20 mouse cellular contexts compared by ENCODE assay signal in genomic region chr5:92880393-92880792, GRCm38 (mm10).
DNase-seq lines count a peak whose midpoint lies in the region; ATAC-seq lines count a peak whose summit lies in the region.
"Had no signal": no experiment of that assay in that cellular context is flagged by ENCODE, and none has a peak within 500 bp of the region (broad histone marks: within the 10 kb centered on the region; RNA-seq: fewer than 3 reads in every experiment).

No protein-coding gene starts in this region.

- no peak overlapping the region for H3K4me3 ChIP-seq in intestine, embryonic 14.5 days (ENCODE audit: low read depth, low read length)
- H3K4me3 ChIP-seq in stomach, embryonic 14.5 days (ENCODE audit: low read depth, low read length) = no peak overlapping the region
- H3K4me3 ChIP-seq in forebrain, embryonic 15.5 days = no peak overlapping the region
- H3K4me3 ChIP-seq: forebrain, embryonic 10.5 days; kidney, embryonic 15.5 days; midbrain, embryonic 12.5 days had no signal

- H3K4me1 ChIP-seq in intestine, embryonic 14.5 days (replicated peaks; ENCODE audit: control insufficient read depth, insufficient read depth, low read length) = peaks cover 3% of the 10 kb centered on the region
- H3K4me1 ChIP-seq in stomach, embryonic 14.5 days (ENCODE audit: control insufficient read depth, insufficient read depth, low read length) = 0 out of 2 replicates have a peak, but pooled peaks cover 3% of the 10 kb centered on the region
- H3K4me1 ChIP-seq in forebrain, embryonic 15.5 days = no peaks in the 10 kb centered on the region
- H3K4me1 ChIP-seq: midbrain, embryonic 12.5 days had no signal

- ATAC-seq in intestine, embryonic 14.5 days (replicated peaks; ENCODE audit: low FRiP score, low TSS enrichment, low read depth) = peak; percentile 45; the same call in 1 of the 2 replicates
- ATAC-seq in stomach, embryonic 14.5 days (ENCODE audit: insufficient number of reproducible peaks, insufficient read depth, low FRiP score, low read depth) = 0 out of 2 replicates have a peak, but pooled peaks have one; percentile 33
- ATAC-seq in forebrain, embryonic 15.5 days (replicated peaks) = no peak
- ATAC-seq: forebrain, postnatal 0 days; inflammation-experienced regulatory T-cells, adult 6 months had no signal

- no peak overlapping the region for H3K9ac ChIP-seq in intestine, embryonic 14.5 days (ENCODE audit: low read length)
- H3K9ac ChIP-seq in stomach, embryonic 14.5 days (replicated peaks; ENCODE audit: low read depth, low read length) = no peak overlapping the region
- no peak overlapping the region for H3K9ac ChIP-seq in forebrain, embryonic 15.5 days (replicated peaks)
- H3K9ac ChIP-seq: forebrain, postnatal 0 days; hindbrain, embryonic 14.5 days; kidney, embryonic 15.5 days; midbrain, embryonic 12.5 days had no signal

- DNase-seq in intestine, embryonic 14.5 days (ENCODE audit: low spot score) = no peak
- DNase-seq in large intestine, adult 2 months (ENCODE audit: low read depth, low spot score) = peak; percentile 77
- DNase-seq in lung, postnatal 10 days = peak; percentile 25
- DNase-seq in thymus, postnatal 4 days = no peak
- DNase-seq in kidney, postnatal 36 days = no peak
- DNase-seq: cerebellum, adult 11 months; cerebellum, postnatal 10 days; forebrain, postnatal 0 days; gastrocnemius, postnatal 25 days; heart, adult 18-20 months; heart, postnatal 4 days; kidney, postnatal 4 days; thymus, adult 18-20 months had no signal

- no peak overlapping the region for H3K4me2 ChIP-seq in intestine, embryonic 14.5 days (ENCODE audit: low read length)
- no peak overlapping the region for H3K4me2 ChIP-seq in stomach, embryonic 14.5 days (replicated peaks; ENCODE audit: low read depth, low read length)
- no peak overlapping the region for H3K4me2 ChIP-seq in forebrain, embryonic 15.5 days (replicated peaks)
- H3K4me2 ChIP-seq: hindbrain, embryonic 14.5 days; kidney, embryonic 15.5 days; midbrain, embryonic 12.5 days had no signal

- peak overlapping the region; percentile 2; the same call in 1 of the 2 replicates for H3K27ac ChIP-seq in intestine, embryonic 14.5 days (ENCODE audit: low read depth)
- no peak overlapping the region for H3K27ac ChIP-seq in stomach, embryonic 14.5 days (ENCODE audit: low read length)
- H3K27ac ChIP-seq in forebrain, embryonic 15.5 days (replicated peaks) = no peak overlapping the region
- H3K27ac ChIP-seq: forebrain, embryonic 10.5 days; hindbrain, embryonic 14.5 days; kidney, embryonic 15.5 days; midbrain, embryonic 12.5 days had no signal

- no peaks in the 10 kb centered on the region for H3K36me3 ChIP-seq in intestine, embryonic 14.5 days (ENCODE audit: control insufficient read depth, insufficient read depth, low read length)
- H3K36me3 ChIP-seq in stomach, embryonic 14.5 days (ENCODE audit: control insufficient read depth, insufficient read depth, low read length) = no peaks in the 10 kb centered on the region
- no peaks in the 10 kb centered on the region for H3K36me3 ChIP-seq in forebrain, embryonic 15.5 days
- H3K36me3 ChIP-seq: kidney, embryonic 15.5 days; midbrain, embryonic 12.5 days had no signal

- 68% methylated on average over 2 of the region's 2 CpGs for WGBS in intestine, embryonic 14.5 days
- WGBS in large intestine, adult 2 months = 30% methylated on average over 2 of the region's 2 CpGs
- 71% methylated on average over 2 of the region's 2 CpGs for WGBS in stomach, embryonic 14.5 days
- 93% methylated on average over 2 of the region's 2 CpGs for WGBS in forebrain, embryonic 15.5 days

- H3K27me3 ChIP-seq in intestine, embryonic 14.5 days (replicated peaks; ENCODE audit: control insufficient read depth, insufficient read depth, low read length) = no peaks in the 10 kb centered on the region
- H3K27me3 ChIP-seq in stomach, embryonic 14.5 days (ENCODE audit: control insufficient read depth, insufficient read depth, low read length) = no peaks in the 10 kb centered on the region
- H3K27me3 ChIP-seq in forebrain, embryonic 15.5 days = no peaks in the 10 kb centered on the region
- H3K27me3 ChIP-seq: kidney, embryonic 15.5 days; midbrain, embryonic 12.5 days had no signal

- H3K9me3 ChIP-seq in intestine, embryonic 14.5 days (ENCODE audit: control insufficient read depth, low read length) = no peaks in the 10 kb centered on the region
- H3K9me3 ChIP-seq in stomach, embryonic 14.5 days (ENCODE audit: control insufficient read depth, low read depth, low read length) = no peaks in the 10 kb centered on the region
- H3K9me3 ChIP-seq in forebrain, embryonic 15.5 days = no peaks in the 10 kb centered on the region
- H3K9me3 ChIP-seq: forebrain, embryonic 10.5 days; kidney, embryonic 15.5 days; midbrain, embryonic 12.5 days had no signal

Comparison
In these comparisons a context has a peak if more than half of its experiments do, and no peak if none do; other contexts are left out.
1. DNase-seq: peak in large intestine, adult 2 months (single experiment) and lung, postnatal 10 days (single experiment); none in intestine, embryonic 14.5 days (single experiment), thymus, postnatal 4 days (single experiment) and kidney, postnatal 36 days (0 of 2).